Mouse (Mus musculus) embryonic facial prominence, embryonic 11.5 days (tissue): ENCODE measurements around the gene Zdhhc24. TPM values are rescaled to one million over a fixed set of nuclear protein-coding genes. Genes with fewer than 3 reads are reported as not detected.
A peak's percentile ranks its signal among the peaks of the same experiment; 100 is the strongest.

Source experiments
- ATAC-seq: fragments of 200-750 bp; cut with Nextera tagmentation; replicated peaks from 2 replicates; pipeline ENCODE4 v1.8.0; 2017; ENCODE audit warnings: low read depth; ENCODE audit not compliant: insufficient number of reproducible peaks, low FRiP score, low TSS enrichment
- DNase-seq: peaks from one replicate; pipeline ENCODE4 v3.0.0-alpha.2; 2015; ENCODE audit warnings: low spot score
- H3K27ac ChIP-seq: fragments of 300-500 bp; sonication (generic); replicated peaks from 2 replicates; pipeline ENCODE4 v1.5.1; 2014; ENCODE audit warnings: mild to moderate bottlenecking, low read depth, low read length, control low read depth
- H3K27me3 ChIP-seq: fragments of 300-500 bp; sonication (generic); 2 replicates; pipeline ENCODE4 v1.6.1; 2014; ENCODE audit warnings: mild to moderate bottlenecking, low read length, moderate library complexity, mixed read lengths; ENCODE audit not compliant: control insufficient read depth, insufficient read depth
- H3K36me3 ChIP-seq: fragments of 300-500 bp; sonication (generic); replicated peaks from 2 replicates; pipeline ENCODE4 v1.6.1; 2014; ENCODE audit warnings: low read depth, mild to moderate bottlenecking, low read length, moderate library complexity, mixed read lengths; ENCODE audit not compliant: control insufficient read depth, insufficient read depth
- H3K4me1 ChIP-seq: fragments of 300-500 bp; sonication (generic); 2 replicates; pipeline ENCODE4 v1.6.1; 2014; ENCODE audit warnings: low read length, mixed read lengths; ENCODE audit not compliant: control insufficient read depth, insufficient read depth
- H3K4me2 ChIP-seq: fragments of 300-500 bp; sonication (generic); 2 replicates; pipeline ENCODE4 v1.6.1; 2014; ENCODE audit warnings: low read depth, mild to moderate bottlenecking, control low read depth, low read length, moderate library complexity
- H3K4me3 ChIP-seq: fragments of 300-500 bp; sonication (generic); 2 replicates; pipeline ENCODE4 v1.5.1; 2014; ENCODE audit warnings: low read depth, low read length, control low read depth
- H3K9ac ChIP-seq: fragments of 300-500 bp; sonication (generic); replicated peaks from 2 replicates; pipeline ENCODE4 v1.6.1; 2014; ENCODE audit warnings: mild to moderate bottlenecking, control low read depth, low read length
- H3K9me3 ChIP-seq: fragments of 300-500 bp; sonication (generic); replicated peaks from 2 replicates; pipeline ENCODE4 v1.6.1; 2016; ENCODE audit warnings: mild to moderate bottlenecking, low read length, inconsistent platforms, mixed read lengths; ENCODE audit not compliant: control insufficient read depth
- WGBS: fragments of 180-500 bp; shearing (Covaris S2); extraction: QIAGEN DNeasy Blood & Tissue Kit; methylation state at CpG from one replicate; pipeline ENCODE4 v1.1.7; 2014; 5-methylcytosine and 5-hydroxymethylcytosine counted together
- polyA plus RNA-seq: library from polyadenylated mRNA; unstranded; fragments of >200 nt; fragmentation: Nextera tagmentation; extraction: Ambion mirVana; gene quantifications from 2 replicates; pipeline ENCODE4 v1.2.1, GENCODE M21; 2014

The Zdhhc24 gene
- polyA plus RNA-seq, 1 experiment from 2014 or later, result 7.4 TPM

- ATAC-seq (no peak), DNase-seq (no peak)
- Histone ChIP-seq H3K9ac (no peak overlapping the region), H3K27me3 (peaks cover 3% of the 10 kb centered on the region), H3K27ac (no peak overlapping the region), H3K4me1 (no peaks in the 10 kb centered on the region), H3K4me2 (no peak overlapping the region), H3K9me3 (no peaks in the 10 kb centered on the region), H3K4me3 (no peak overlapping the region), H3K36me3 (no peaks in the 10 kb centered on the region)
- 84% methylated on average over 9 of the region's 9 CpGs for WGBS
Measured at GRCm38 (mm10) chr19:4840848-4841247, 37.6 kb upstream of the Zdhhc24 start.

- peaks cover 3% of the 10 kb centered on the region for H3K27me3 ChIP-seq
- no peak for ATAC-seq
- DNase-seq, result no peak
- no peak overlapping the region for H3K4me2 ChIP-seq
- H3K4me3 ChIP-seq, result no peak overlapping the region
- WGBS, result 72% methylated on average over 2 of the region's 2 CpGs
- H3K9me3 ChIP-seq, result no peaks in the 10 kb centered on the region
- no peaks in the 10 kb centered on the region for H3K4me1 ChIP-seq
- H3K36me3 ChIP-seq, result no peaks in the 10 kb centered on the region
- H3K9ac ChIP-seq, result no peak overlapping the region
- no peak overlapping the region for H3K27ac ChIP-seq
Measured at GRCm38 (mm10) chr19:4842611-4843010, 35.9 kb upstream of the Zdhhc24 start.

- H3K4me2 ChIP-seq, result no peak overlapping the region
- no peak for ATAC-seq
- no peak overlapping the region for H3K4me3 ChIP-seq
- no peaks in the 10 kb centered on the region for H3K9me3 ChIP-seq
- WGBS, result 67% methylated on average over 2 of the region's 2 CpGs
- no peaks in the 10 kb centered on the region for H3K36me3 ChIP-seq
- H3K27me3 ChIP-seq, result no peaks in the 10 kb centered on the region; the same call in 1 of the 2 replicates
- DNase-seq, result no peak
- H3K27ac ChIP-seq, result no peak overlapping the region
- no peaks in the 10 kb centered on the region for H3K4me1 ChIP-seq
- no peak overlapping the region for H3K9ac ChIP-seq
Measured at GRCm38 (mm10) chr19:4845846-4846245, 32.6 kb upstream of the Zdhhc24 start.

- Histone ChIP-seq H3K27ac (no peak overlapping the region), H3K36me3 (no peaks in the 10 kb centered on the region), H3K4me2 (no peak overlapping the region), H3K4me1 (no peaks in the 10 kb centered on the region), H3K9me3 (no peaks in the 10 kb centered on the region), H3K9ac (no peak overlapping the region), H3K27me3 (no peaks in the 10 kb centered on the region; the same call in 1 of the 2 replicates), H3K4me3 (no peak overlapping the region)
- WGBS, result 40% methylated on average over 7 of the region's 7 CpGs
- DNase-seq, result peak; percentile 23
- ATAC-seq, result no peak
Measured at GRCm38 (mm10) chr19:4847490-4847889, 31.0 kb upstream of the Zdhhc24 start.

GRCm38 (mm10) chr19:4849800-4850199 lies 28.7 kb upstream of the Zdhhc24 start:
- Histone ChIP-seq H3K4me2 (no peak overlapping the region), H3K27ac (no peak overlapping the region), H3K27me3 (no peaks in the 10 kb centered on the region; the same call in 1 of the 2 replicates), H3K4me1 (no peaks in the 10 kb centered on the region), H3K4me3 (no peak overlapping the region), H3K36me3 (no peaks in the 10 kb centered on the region), H3K9ac (no peak overlapping the region), H3K9me3 (no peaks in the 10 kb centered on the region)
- WGBS, result 50% methylated on average over 4 of the region's 4 CpGs
- ATAC-seq, result no peak
- DNase-seq, result no peak

GRCm38 (mm10) chr19:4850281-4850680 lies 28.2 kb upstream of the Zdhhc24 start:
- Histone ChIP-seq H3K36me3 (no peaks in the 10 kb centered on the region), H3K9ac (no peak overlapping the region), H3K27me3 (no peaks in the 10 kb centered on the region; the same call in 1 of the 2 replicates), H3K9me3 (no peaks in the 10 kb centered on the region), H3K4me1 (no peaks in the 10 kb centered on the region), H3K4me3 (no peak overlapping the region), H3K27ac (no peak overlapping the region), H3K4me2 (no peak overlapping the region)
- no peak for ATAC-seq
- 49% methylated on average over 5 of the region's 5 CpGs for WGBS
- DNase-seq, result no peak

- Histone ChIP-seq H3K27me3 (no peaks in the 10 kb centered on the region), H3K27ac (no peak within 1 kb of the TSS), H3K4me1 (no peaks in the 10 kb centered on the region), H3K9ac (peak within 1 kb of the TSS; percentile 59), H3K4me3 (peak within 1 kb of the TSS; percentile 53), H3K9me3 (no peaks in the 10 kb centered on the region), H3K36me3 (no peaks in the 10 kb centered on the region), H3K4me2 (peak within 1 kb of the TSS; percentile 89)
- 4% methylated on average over 45 of the region's 45 CpGs for WGBS
- ATAC-seq (peak; percentile 82), DNase-seq (peak; percentile 86)
Measured at GRCm38 (mm10) chr19:4854552-4855469, 23.7 kb upstream of the Zdhhc24 start, which contains the start of gene Ctsf. TSS of gene Ctsf (plus strand) at chr19:4855130.

- Histone ChIP-seq H3K27me3 (no peaks in the 10 kb centered on the region), H3K4me2 (peak overlapping the region; percentile 89), H3K9ac (peak overlapping the region; percentile 59), H3K36me3 (no peaks in the 10 kb centered on the region), H3K4me3 (peak overlapping the region; percentile 53), H3K9me3 (no peaks in the 10 kb centered on the region), H3K4me1 (no peaks in the 10 kb centered on the region), H3K27ac (no peak overlapping the region)
- ATAC-seq, result peak; percentile 55; the same call in 1 of the 2 replicates
- 3% methylated on average over 14 of the region's 14 CpGs for WGBS
- DNase-seq, result no peak
Measured at GRCm38 (mm10) chr19:4855470-4855820, 23.0 kb upstream of the Zdhhc24 start.
